15 mouse cellular contexts compared by ENCODE assay signal in the genomic region with DNA sequence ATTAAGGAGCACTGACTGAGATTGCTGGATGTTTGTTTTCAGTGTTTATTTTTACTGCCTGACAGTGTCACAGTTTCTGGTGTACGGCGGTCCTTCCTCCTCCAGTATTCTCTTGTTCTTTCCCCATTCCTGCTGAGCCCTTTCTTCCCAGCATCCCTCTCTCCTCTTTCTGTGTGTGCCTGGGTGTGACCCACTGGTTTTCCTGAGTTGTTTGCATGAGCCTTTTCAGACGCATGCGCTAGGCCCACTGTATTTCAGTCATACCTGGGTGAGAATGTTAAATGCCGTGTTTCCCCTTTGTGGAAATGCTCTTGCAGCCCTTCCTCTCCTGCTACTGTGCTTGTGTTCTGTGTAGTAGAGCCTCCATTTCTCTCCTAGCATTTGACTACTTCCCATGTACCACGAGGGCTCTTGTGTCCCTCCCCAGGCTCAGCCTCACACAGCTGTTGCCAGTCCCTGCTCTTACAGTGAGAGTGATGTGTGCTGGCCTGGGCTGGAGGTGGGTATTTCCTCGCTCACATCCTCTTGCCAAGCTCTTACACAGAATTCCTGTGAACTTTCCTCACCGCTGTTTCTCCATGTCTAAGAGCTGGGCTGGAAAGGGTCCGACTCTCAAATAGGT. TPM values are rescaled to one million over a fixed set of nuclear protein-coding genes. Genes with fewer than 3 reads are reported as not detected.
DNase-seq lines count a peak whose midpoint lies in the region; ATAC-seq and TF ChIP-seq lines count a peak whose summit lies in the region.
"Had no signal": no experiment of that assay in that cellular context is flagged by ENCODE, and none has a peak within 500 bp of the region (broad histone marks: within the 10 kb centered on the region; RNA-seq: fewer than 3 reads in every experiment).

No protein-coding gene starts in this region.

- H3K4me1 ChIP-seq in heart, embryonic 10.5 days, result peaks cover 20% of the 10 kb centered on the region
- 0 out of 2 replicates have a peak, but pooled peaks cover 10% of the 10 kb centered on the region for H3K4me1 ChIP-seq in lung, embryonic 15.5 days
- H3K4me1 ChIP-seq in neural tube, embryonic 15.5 days, result no peaks in the 10 kb centered on the region; the same call in 1 of the 2 replicates

- ATAC-seq in lung, embryonic 15.5 days (ENCODE audit: borderline replicate concordance, extremely low read depth, low FRiP score, low TSS enrichment), result no peak
- 0 out of 2 replicates have a peak, but pooled peaks have one; percentile 38 for ATAC-seq in neural tube, embryonic 15.5 days (ENCODE audit: low FRiP score)

- no peak overlapping the region for H3K4me3 ChIP-seq in heart, embryonic 10.5 days
- H3K4me3 ChIP-seq in lung, embryonic 15.5 days, result no peak overlapping the region
- H3K4me3 ChIP-seq in neural tube, embryonic 15.5 days (replicated peaks), result no peak overlapping the region
- H3K4me3 ChIP-seq: heart, adult 2 months had no signal

- H3K9ac ChIP-seq in lung, embryonic 15.5 days, result no peak overlapping the region
- no peak overlapping the region for H3K9ac ChIP-seq in neural tube, embryonic 15.5 days (replicated peaks)
- H3K9ac ChIP-seq: forebrain, postnatal 0 days; liver, embryonic 14.5 days had no signal

- DNase-seq in heart, embryonic 10.5 days (ENCODE audit: low spot score), result no peak
- no peak for DNase-seq in heart, postnatal 36 days
- no peak for DNase-seq in lung, adult 18-20 months
- DNase-seq in brain, embryonic 14.5 days (ENCODE audit: low read depth), result peak; percentile 6
- no peak for DNase-seq in adipocyte (ENCODE audit: low spot score)
- DNase-seq in B cell, adult 2 months, result no peak
- DNase-seq: cerebellum, adult 9-10 months; forebrain, postnatal 0 days; heart, adult 2 months; kidney, adult 8-10 months; spleen, adult 18-20 months; thymus, adult 2 months had no signal

- TF ChIP-seq POLR2A in brain, embryonic 14.5 days (IDR thresholded peaks at IDR 0.05; ENCODE audit: borderline replicate concordance, extremely low read depth, insufficient read depth, insufficient read length, poor library complexity, severe bottlenecking), result no peak

- no peaks in the 10 kb centered on the region for H3K27me3 ChIP-seq in heart, embryonic 10.5 days (ENCODE audit: insufficient read depth, poor library complexity, severe bottlenecking)
- H3K27me3 ChIP-seq in lung, embryonic 15.5 days, result no peaks in the 10 kb centered on the region
- no peaks in the 10 kb centered on the region for H3K27me3 ChIP-seq in neural tube, embryonic 15.5 days (replicated peaks)

- intact Hi-C loops in heart, postnatal 36 days (cut with DNase I), result no loop called here

- TF ChIP-seq CTCF in brain, embryonic 14.5 days (IDR thresholded peaks at IDR 0.05; ENCODE audit: borderline replicate concordance, extremely low read depth, insufficient read depth, insufficient read length), result no peak

- 83% methylated on average over 9 of the region's 9 CpGs for WGBS in heart, embryonic 10.5 days
- WGBS in lung, embryonic 15.5 days, result 50% methylated on average over 9 of the region's 9 CpGs
- 85% methylated on average over 9 of the region's 9 CpGs for WGBS in neural tube, embryonic 15.5 days

- H3K4me2 ChIP-seq in lung, embryonic 15.5 days, result no peak overlapping the region
- no peak overlapping the region for H3K4me2 ChIP-seq in neural tube, embryonic 15.5 days

- H3K36me3 ChIP-seq in heart, embryonic 10.5 days, result peaks cover 20% of the 10 kb centered on the region
- H3K36me3 ChIP-seq in lung, embryonic 15.5 days, result peaks cover 18% of the 10 kb centered on the region
- peaks cover 17% of the 10 kb centered on the region for H3K36me3 ChIP-seq in neural tube, embryonic 15.5 days

- H3K27ac ChIP-seq in heart, embryonic 10.5 days, result peak overlapping the region; percentile 29; the same call in 1 of the 2 replicates
- peak overlapping the region; percentile 14; the same call in 1 of the 2 replicates for H3K27ac ChIP-seq in lung, embryonic 15.5 days
- H3K27ac ChIP-seq in neural tube, embryonic 15.5 days (replicated peaks), result no peak overlapping the region
- H3K27ac ChIP-seq: heart, adult 2 months; liver, embryonic 14.5 days had no signal

- no peaks in the 10 kb centered on the region for H3K9me3 ChIP-seq in heart, embryonic 10.5 days
- H3K9me3 ChIP-seq in lung, embryonic 15.5 days, result no peaks in the 10 kb centered on the region
- H3K9me3 ChIP-seq in neural tube, embryonic 15.5 days (replicated peaks), result no peaks in the 10 kb centered on the region

RNA-seq across cellular contexts. Expression of a gene that starts 24.6 kb away (rescaled TPM):
- 16.2 and 18.1 TPM in 2 replicates for polyA plus RNA-seq in heart, embryonic 10.5 days (2016; fragmentation: Nextera tagmentation; extraction: Ambion mirVana)
- total RNA-seq in heart, postnatal 36 days (2021), result 10 to 100 TPM; 23.8 to 26.9 TPM
- 15.8 and 16.1 TPM in 2 replicates for polyA plus RNA-seq in lung, embryonic 15.5 days (2015; fragmentation: Nextera tagmentation; extraction: Ambion mirVana)
- polyA plus RNA-seq in brain, embryonic 14.5 days (2012; rRNA removed), result 102 and 103 TPM in 2 replicates
- polyA plus RNA-seq in neural tube, embryonic 15.5 days (2015; fragmentation: Nextera tagmentation; extraction: Ambion mirVana), result 38.9 and 42.0 TPM in 2 replicates
